Mouse (Mus musculus) brain, embryonic 14.5 days (tissue): ENCODE results near the gene Obscn.

Experiments used
- CTCF ChIP-seq: fragments of 200-500 bp; IDR thresholded peaks from 2 replicates; pipeline ENCODE4 v1.5.1; 2012; ENCODE audit warnings: inconsistent platforms, mild to moderate bottlenecking, moderate library complexity, borderline replicate concordance; ENCODE audit not compliant: insufficient read depth, insufficient read length; ENCODE audit errors: extremely low read depth
- POLR2A ChIP-seq: fragments of 200-500 bp; IDR thresholded peaks from 2 replicates; pipeline ENCODE4 v1.6.1; 2012; ENCODE audit warnings: mild to moderate bottlenecking, inconsistent platforms, borderline replicate concordance; ENCODE audit not compliant: poor library complexity, insufficient read depth, insufficient read length, severe bottlenecking; ENCODE audit errors: extremely low read depth

GRCm38 (mm10) chr11:58980381-58980990 is 155.7 kb downstream of the Obscn start:
- no peak for TF ChIP-seq CTCF
- no peak for TF ChIP-seq POLR2A
